Mouse (Mus musculus) heart, postnatal 14 days (tissue): ENCODE measurements around the gene Phospho2. TPM values are rescaled to one million over a fixed set of nuclear protein-coding genes. Genes with fewer than 3 reads are reported as not detected.
"Not testable (repeated sequence)": the region's sequence is repeated elsewhere in the genome, so short reads cannot be mapped to it uniquely, and the experiment has no call there.

Experiments
- DNase-seq, 2 experiments: peaks; one replicate each; pipeline ENCODE4 v3.0.0; 2021 to 2022
- intact Hi-C: fragments of 180-260 bp; cut with DNase I; formaldehyde crosslinking; loops from one replicate; pipeline ENCODE4 v1.15.1; 2025
- long read RNA-seq, 2 experiments: library from polyadenylated mRNA; stranded (forward); transcript quantifications; one replicate each; pipeline ENCODE4 v2.0.0; 2021
- total RNA-seq, 2 experiments: library from RNA; stranded (reverse); gene quantifications; 2 replicates each; pipeline ENCODE4 v1.2.3; 2021

Phospho2 gene
- total RNA-seq = 10 to 100 TPM; 20.7 to 25.0 TPM
- long read RNA-seq, experiment 1, transcript Phospho2-201 (4 exons, 2,260 nt) = major isoform, 50 of 58 reads
- long read RNA-seq, experiment 1, partial matches to known transcripts = 0 of 58 reads
- long read RNA-seq, experiment 1, other reads (novel, unspliced or antisense) = 2 of 58 reads
- long read RNA-seq, experiment 2, transcript Phospho2-201 (4 exons, 2,260 nt) = major isoform, 28 of 37 reads
- long read RNA-seq, experiment 2, transcript Phospho2-202 (4 exons, 2,194 nt) = minor isoform, 7 of 37 reads
- long read RNA-seq, experiment 2, partial matches to known transcripts = 0 of 37 reads
- long read RNA-seq, experiment 2, other reads (novel, unspliced or antisense) = 2 of 37 reads

GRCm38 (mm10) chr2:69789429-69790069 is at the start of gene Phospho2, which contains the start of gene Ccdc173:
Gene Phospho2 (plus strand): TSS chr2:69789623.
Gene Ccdc173 (minus strand): TSS chr2:69789575.
- intact Hi-C loops = loop anchor here (5.0 kb wide), 2 partner anchors 67 to 152 kb away; partner anchors contain the start of gene Ppig
- DNase-seq = peak; percentile 99

GRCm38 (mm10) chr2:69745091-69745490 is 44.3 kb upstream of the Phospho2 start:
- intact Hi-C loops = no loop called here
- no peak for DNase-seq

GRCm38 (mm10) chr2:69760980-69761379 is 28.4 kb upstream of the Phospho2 start:
- intact Hi-C loops = no loop called here
- DNase-seq = no peak

GRCm38 (mm10) chr2:69763340-69763739 is 26.1 kb upstream of the Phospho2 start:
- no peak for DNase-seq
- intact Hi-C loops = no loop called here

- intact Hi-C loops = no loop called here
- no peak for DNase-seq
These were observed 24.7 kb upstream of the Phospho2 start for GRCm38 (mm10) chr2:69764716-69765115.

- intact Hi-C loops = no loop called here
- no peak for DNase-seq
These were observed 16.1 kb upstream of the Phospho2 start for GRCm38 (mm10) chr2:69773331-69773730.

DNA sequence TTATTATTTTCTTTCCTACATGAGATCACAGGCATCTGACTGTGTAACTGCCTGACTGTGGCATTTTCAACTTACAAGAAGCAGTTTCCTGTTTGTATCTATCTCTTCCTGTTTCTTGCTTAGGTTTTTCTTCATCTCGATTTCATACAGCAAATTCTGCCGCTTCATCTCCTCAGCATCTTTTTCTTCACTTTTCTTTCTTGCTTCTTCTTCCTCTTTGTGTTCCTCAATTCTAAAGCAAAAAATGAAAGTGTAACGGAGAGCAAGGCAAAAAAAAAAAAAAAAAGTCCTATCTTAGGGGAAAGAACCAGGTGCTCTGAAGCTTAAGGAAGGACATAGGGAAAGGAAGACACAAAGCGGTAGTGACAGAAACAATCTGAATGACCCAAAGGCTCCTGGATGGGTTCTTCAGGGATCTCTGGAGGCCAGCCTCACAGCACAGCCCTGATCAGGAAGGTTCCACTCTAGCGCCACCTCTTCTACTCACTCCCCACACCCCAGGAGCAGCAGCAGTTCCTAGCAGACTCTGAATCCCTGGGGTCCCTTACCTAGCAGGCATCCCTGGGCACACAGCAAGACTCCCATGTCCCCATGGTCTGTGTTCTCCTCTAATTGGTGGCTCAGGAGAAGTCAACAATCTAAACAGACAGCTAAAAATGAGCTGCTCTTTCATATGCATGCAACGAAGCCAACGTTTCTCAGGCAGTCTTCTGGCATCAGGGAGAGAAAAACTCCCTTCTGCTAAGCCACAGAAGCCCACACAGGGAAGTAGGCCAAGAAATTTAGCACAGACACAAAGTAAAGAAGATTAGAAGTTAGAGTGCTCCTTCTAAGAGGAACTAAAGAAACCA is 11.2 kb upstream of the Phospho2 start:
- intact Hi-C loops = loop anchor here (2.0 kb wide), 1 partner anchor 143 kb away; no protein-coding TSS in a partner anchor
- no peak for DNase-seq

DNA sequence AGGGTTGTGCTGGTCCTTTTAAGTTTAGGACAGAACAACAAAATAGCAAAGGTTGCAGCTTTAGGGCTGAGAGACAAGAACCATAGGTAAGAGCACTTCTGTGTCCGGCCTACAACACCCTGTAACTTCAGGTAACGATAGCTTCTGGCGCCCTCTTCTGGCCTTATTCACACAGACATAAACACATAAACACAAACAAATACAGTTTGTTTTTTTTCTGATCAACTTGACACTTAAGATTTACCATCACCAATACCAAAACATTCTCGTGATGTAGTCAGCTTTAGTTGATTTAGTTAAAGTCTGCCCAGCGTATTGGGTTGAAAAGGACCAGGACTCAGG is 10.6 kb upstream of the Phospho2 start:
- intact Hi-C loops = loop anchor here (2.0 kb wide), 1 partner anchor 144 kb away; no protein-coding TSS in a partner anchor
- peak in 1 of 2 experiments; percentile 12 for DNase-seq

- intact Hi-C loops = no loop called here
- DNase-seq = no peak
These were observed 449 bp upstream of the Phospho2 start for GRCm38 (mm10) chr2:69788974-69789373.

DNA sequence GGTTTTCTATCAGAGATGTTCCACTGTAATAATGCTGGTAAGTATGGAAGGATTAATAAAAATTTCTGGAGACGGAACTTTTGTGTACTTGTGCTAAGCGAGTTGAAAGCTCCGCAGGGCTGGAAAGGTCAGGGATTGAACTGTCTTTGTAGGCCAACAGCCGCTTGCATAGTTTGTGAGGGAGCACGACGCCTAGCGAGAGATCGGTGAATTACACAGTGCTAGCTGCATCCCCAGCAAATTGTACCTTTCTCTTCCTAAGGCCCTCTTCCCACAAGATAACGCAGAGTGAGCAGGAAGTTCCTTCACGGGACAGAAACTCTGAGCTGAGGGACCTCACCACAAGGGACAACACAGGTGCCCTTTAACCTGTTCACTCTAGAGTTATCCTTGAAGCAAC is 862 bp downstream of the Phospho2 start:
- intact Hi-C loops = loop anchor here (5.0 kb wide), 2 partner anchors 68 to 153 kb away; partner anchors contain the start of gene Ppig
- DNase-seq = peak; percentile 86 to 90

DNA sequence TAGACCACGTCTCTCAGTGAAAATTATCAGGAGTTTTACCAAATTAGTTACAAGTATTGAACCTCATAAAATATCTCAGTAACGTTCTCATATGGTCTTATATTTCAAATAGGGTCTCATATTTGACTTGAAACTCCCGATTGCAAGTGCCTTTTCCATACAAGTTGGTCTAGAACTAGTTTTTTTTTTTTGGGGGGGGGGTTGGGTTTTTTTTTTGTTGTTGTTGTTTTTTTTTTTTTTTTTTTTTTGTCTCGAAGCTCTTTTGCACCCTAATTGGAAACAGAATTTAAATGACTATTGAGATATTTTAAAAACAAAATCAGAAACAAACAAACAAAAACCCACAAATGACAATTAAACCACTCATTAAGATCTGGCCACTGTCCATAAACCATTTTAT is 1.3 kb downstream of the Phospho2 start:
- intact Hi-C loops = loop anchor here (5.0 kb wide), 2 partner anchors 68 to 153 kb away; partner anchors contain the start of gene Ppig
- DNase-seq = no peak

DNA sequence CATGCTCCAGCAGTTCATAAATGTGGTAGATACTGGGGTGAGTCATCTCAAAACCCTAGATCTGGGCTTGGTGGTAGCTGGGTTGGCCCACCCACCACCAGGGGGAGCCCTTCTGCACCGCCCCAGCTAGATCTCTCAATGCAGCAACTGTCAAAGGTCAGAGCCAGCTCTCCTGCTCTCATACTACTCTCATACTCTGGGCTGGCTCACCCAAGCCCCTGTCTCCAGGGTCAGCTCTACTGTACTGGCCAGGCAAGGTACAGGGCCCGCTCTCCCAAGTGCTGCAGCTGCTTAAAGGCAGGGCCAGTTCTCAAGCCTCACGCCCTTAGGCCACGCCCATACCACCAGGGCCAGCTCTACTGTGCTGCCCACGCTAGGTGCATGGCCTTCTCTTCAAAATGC is 13.5 kb downstream of the Phospho2 start:
- peak; percentile 82 to 84 for DNase-seq
- intact Hi-C loops = loop anchor here (5.0 kb wide), 3 partner anchors 59 to 149 kb away; partner anchors contain the start of gene Ssb

- intact Hi-C loops = loop anchor here (5.0 kb wide), 3 partner anchors 59 to 149 kb away; partner anchors contain the start of gene Ssb
- no peak for DNase-seq
These were observed 14.3 kb downstream of the Phospho2 start for GRCm38 (mm10) chr2:69803756-69804155.

GRCm38 (mm10) chr2:69804663-69805062 is 15.2 kb downstream of the Phospho2 start:
- intact Hi-C loops = loop anchor here (5.0 kb wide), 3 partner anchors 58 to 148 kb away; partner anchors contain the start of gene Ssb
- not testable (repeated sequence) for DNase-seq

- intact Hi-C loops = no loop called here
- no peak for DNase-seq
These were observed 20.7 kb downstream of the Phospho2 start for GRCm38 (mm10) chr2:69810169-69810568.

DNA sequence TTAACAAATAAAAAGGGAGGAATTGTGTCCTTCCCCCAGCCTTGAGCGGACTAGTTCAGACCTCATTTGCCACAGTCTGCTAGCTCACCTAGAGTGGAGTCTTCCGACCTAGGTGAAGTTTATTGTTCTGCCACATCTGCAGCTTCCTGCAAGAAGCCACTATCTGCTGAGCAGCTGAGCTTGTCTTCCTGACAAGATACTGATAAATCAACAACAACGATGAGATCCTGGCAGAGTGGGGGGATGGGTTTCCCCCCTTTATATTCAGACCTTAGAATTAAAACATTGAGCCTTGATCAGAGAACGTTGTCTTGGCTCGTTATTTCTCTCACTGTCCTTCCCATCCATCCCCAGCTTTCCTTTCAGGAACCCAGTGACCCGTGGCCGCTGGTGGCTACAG is 21.9 kb downstream of the Phospho2 start:
- DNase-seq, intact Hi-C loops: not testable (repeated sequence)

- intact Hi-C loops = no loop called here
These were observed 27.2 kb downstream of the Phospho2 start for GRCm38 (mm10) chr2:69816575-69816974.

DNA sequence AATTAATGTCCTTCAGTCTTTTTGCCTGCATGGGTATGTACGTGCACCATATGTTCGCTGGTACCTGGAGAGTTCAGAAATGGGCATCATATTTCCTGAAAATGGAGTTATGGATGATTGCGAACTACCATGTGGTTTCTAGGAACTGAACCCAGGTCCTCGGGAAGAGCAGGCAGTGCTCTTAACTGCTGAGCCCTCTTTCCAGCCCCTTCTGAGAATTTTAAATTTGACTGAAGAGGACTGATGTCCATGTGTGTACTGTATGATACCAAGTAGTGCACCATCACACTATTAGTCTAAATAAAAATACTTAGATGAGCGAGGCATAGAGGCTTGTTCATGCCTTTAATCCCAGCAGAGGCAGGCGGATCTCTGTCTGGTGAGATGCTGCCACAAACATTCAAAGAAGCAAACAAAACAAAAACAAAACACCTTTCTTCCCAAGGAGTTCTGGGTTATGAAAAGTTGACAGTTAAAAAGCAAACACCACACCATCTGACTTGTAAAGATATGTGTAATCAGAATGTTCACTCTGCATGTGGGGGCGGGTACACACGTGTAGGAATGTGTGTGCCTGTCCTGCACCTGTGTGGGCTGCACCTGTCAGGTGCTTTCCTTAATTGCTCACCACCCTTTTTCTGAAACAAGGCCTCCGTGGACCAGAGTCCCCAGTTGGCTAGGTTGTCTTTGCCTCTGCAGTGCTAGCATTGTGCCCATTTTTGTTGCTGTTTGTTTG is 29.1 kb downstream of the Phospho2 start:
- no peak for DNase-seq
- intact Hi-C loops = no loop called here

More at GRCm38 (mm10) chr2:69816575-69816974, 27.2 kb downstream of the Phospho2 start:
- DNase-seq = no peak

- DNase-seq = no peak
- intact Hi-C loops = loop anchor here (5.0 kb wide), 1 partner anchor 42 kb away; the partner anchor contains the start of gene Ssb
These were observed 30.8 kb downstream of the Phospho2 start for GRCm38 (mm10) chr2:69820201-69820600.
